Mouse (Mus musculus) liver, adult 2 months (tissue): ENCODE measurements around the gene Ints14.

ENCODE experiments used
- CTCF ChIP-seq: fragments of 200-500 bp; IDR thresholded peaks from 2 replicates; pipeline ENCODE4 v1.5.1; 2011; ENCODE audit warnings: low read depth, low read length, control low read depth
- POLR2A ChIP-seq: fragments of 200-500 bp; IDR thresholded peaks from 2 replicates; pipeline ENCODE4 v1.6.1; 2011; ENCODE audit warnings: low read length, control low read depth; ENCODE audit not compliant: insufficient read depth; ENCODE audit errors: extremely low read depth

DNA sequence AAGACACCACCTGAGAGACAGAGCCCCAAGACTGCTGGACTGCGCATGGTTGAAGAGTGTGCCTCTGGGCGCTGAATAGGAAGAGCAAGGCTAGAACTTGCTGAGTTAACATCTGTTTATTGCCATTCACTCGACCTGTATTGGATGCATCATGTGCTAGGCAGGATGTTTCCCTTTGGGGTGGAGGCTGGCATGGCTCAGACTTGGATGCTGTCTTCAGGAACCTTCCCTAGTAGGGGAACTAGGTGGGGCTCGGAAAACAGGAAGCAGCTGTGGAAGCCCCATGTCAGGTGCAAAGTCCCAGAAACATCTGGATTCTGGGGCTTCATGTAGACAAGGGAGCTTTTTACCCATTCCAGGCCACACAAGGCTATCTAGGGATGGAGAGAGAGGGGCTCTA lies 30.4 kb upstream of the Ints14 start:
- TF ChIP-seq CTCF (no peak), POLR2A (no peak)
